Mouse (Mus musculus): ENCODE results near the gene Pdzd8. TPM values are rescaled to one million over a fixed set of nuclear protein-coding genes. Genes with fewer than 3 reads are reported as not detected.

The Pdzd8 gene
- polyA plus RNA-seq, 1 experiment, result 11.8 TPM

GRCm38 (mm10) chr19:59276354-59276753 lies 69.2 kb downstream of the Pdzd8 start:
- no peaks in the 10 kb centered on the region for H3K27me3 ChIP-seq (ENCODE audit: control insufficient read depth, insufficient read depth, low read length)
- TF ChIP-seq POLR2A (IDR thresholded peaks at IDR 0.05; ENCODE audit: low read depth, low read length) (no peak), CTCF (IDR thresholded peaks at IDR 0.05; ENCODE audit: extremely low read depth, insufficient read length, insufficient replicate concordance, low read depth, low read length) (no peak)
- H3K27ac ChIP-seq (ENCODE audit: insufficient read depth, low read depth, low read length), result no peak overlapping the region
- WGBS, result 84% methylated on average over 7 of the region's 7 CpGs
- H3K4me1 ChIP-seq (ENCODE audit: control insufficient read depth, insufficient read depth, insufficient read length, low read length), result no peaks in the 10 kb centered on the region
- H3K36me3 ChIP-seq (ENCODE audit: control insufficient read depth, insufficient read depth, low read length), result no peaks in the 10 kb centered on the region
- H3K4me3 ChIP-seq (ENCODE audit: low read depth, low read length), result no peak overlapping the region

- Histone ChIP-seq H3K4me1 (ENCODE audit: control insufficient read depth, insufficient read depth, insufficient read length, low read length) (no peaks in the 10 kb centered on the region), H3K4me3 (ENCODE audit: low read depth, low read length) (no peak overlapping the region), H3K27ac (ENCODE audit: insufficient read depth, low read depth, low read length) (no peak overlapping the region), H3K27me3 (ENCODE audit: control insufficient read depth, insufficient read depth, low read length) (no peaks in the 10 kb centered on the region), H3K36me3 (ENCODE audit: control insufficient read depth, insufficient read depth, low read length) (no peaks in the 10 kb centered on the region)
- no peak for TF ChIP-seq CTCF (IDR thresholded peaks at IDR 0.05; ENCODE audit: extremely low read depth, insufficient read length, insufficient replicate concordance, low read depth, low read length)
- no peak for TF ChIP-seq POLR2A (IDR thresholded peaks at IDR 0.05; ENCODE audit: low read depth, low read length)
- WGBS, result 89% methylated on average over 7 of the region's 7 CpGs
These were observed 72.4 kb downstream of the Pdzd8 start for GRCm38 (mm10) chr19:59273190-59273589.

GRCm38 (mm10) chr19:59267417-59267963 lies 78.1 kb downstream of the Pdzd8 start:
- H3K27ac ChIP-seq (ENCODE audit: insufficient read depth, low read depth, low read length), result no peak overlapping the region
- WGBS, result 47% methylated on average over 5 of the region's 5 CpGs
- H3K27me3 ChIP-seq (ENCODE audit: control insufficient read depth, insufficient read depth, low read length), result no peaks in the 10 kb centered on the region

GRCm38 (mm10) chr19:59265907-59266306 lies 79.7 kb downstream of the Pdzd8 start:
- Histone ChIP-seq H3K36me3 (ENCODE audit: control insufficient read depth, insufficient read depth, low read length) (no peaks in the 10 kb centered on the region), H3K4me1 (ENCODE audit: control insufficient read depth, insufficient read depth, insufficient read length, low read length) (peaks cover 3% of the 10 kb centered on the region; the same call in 1 of the 2 replicates), H3K4me3 (ENCODE audit: low read depth, low read length) (no peak overlapping the region), H3K27me3 (ENCODE audit: control insufficient read depth, insufficient read depth, low read length) (peaks cover 13% of the 10 kb centered on the region), H3K27ac (ENCODE audit: insufficient read depth, low read depth, low read length) (no peak overlapping the region)
- 69% methylated on average over 6 of the region's 6 CpGs for WGBS
- no peak for TF ChIP-seq POLR2A (IDR thresholded peaks at IDR 0.05; ENCODE audit: low read depth, low read length)
- TF ChIP-seq CTCF (IDR thresholded peaks at IDR 0.05; ENCODE audit: extremely low read depth, insufficient read length, insufficient replicate concordance, low read depth, low read length), result no peak

More at GRCm38 (mm10) chr19:59267417-59267963, 78.1 kb downstream of the Pdzd8 start:
- TF ChIP-seq CTCF (IDR thresholded peaks at IDR 0.05; ENCODE audit: extremely low read depth, insufficient read length, insufficient replicate concordance, low read depth, low read length), result no peak
- TF ChIP-seq POLR2A (IDR thresholded peaks at IDR 0.05; ENCODE audit: low read depth, low read length), result no peak
- Histone ChIP-seq H3K36me3 (ENCODE audit: control insufficient read depth, insufficient read depth, low read length) (no peaks in the 10 kb centered on the region), H3K4me1 (ENCODE audit: control insufficient read depth, insufficient read depth, insufficient read length, low read length) (no peaks in the 10 kb centered on the region), H3K4me3 (ENCODE audit: low read depth, low read length) (no peak overlapping the region)

GRCm38 (mm10) chr19:59264838-59265532 lies 80.6 kb downstream of the Pdzd8 start:
- TF ChIP-seq CTCF (IDR thresholded peaks at IDR 0.05; ENCODE audit: extremely low read depth, insufficient read length, insufficient replicate concordance, low read depth, low read length) (no peak), POLR2A (IDR thresholded peaks at IDR 0.05; ENCODE audit: low read depth, low read length) (no peak)
- Histone ChIP-seq H3K27ac (ENCODE audit: insufficient read depth, low read depth, low read length) (no peak overlapping the region), H3K4me1 (ENCODE audit: control insufficient read depth, insufficient read depth, insufficient read length, low read length) (peaks cover 6% of the 10 kb centered on the region; the same call in 1 of the 2 replicates), H3K27me3 (ENCODE audit: control insufficient read depth, insufficient read depth, low read length) (peaks cover 21% of the 10 kb centered on the region), H3K36me3 (ENCODE audit: control insufficient read depth, insufficient read depth, low read length) (no peaks in the 10 kb centered on the region), H3K4me3 (ENCODE audit: low read depth, low read length) (no peak overlapping the region)
- WGBS, result 84% methylated on average over 9 of the region's 9 CpGs

GRCm38 (mm10) chr19:59263171-59263570 lies 82.4 kb downstream of the Pdzd8 start:
- H3K27me3 ChIP-seq (ENCODE audit: control insufficient read depth, insufficient read depth, low read length), result peaks cover 24% of the 10 kb centered on the region
- H3K27ac ChIP-seq (ENCODE audit: insufficient read depth, low read depth, low read length), result no peak overlapping the region
- WGBS, result 83% methylated on average over 9 of the region's 9 CpGs
- H3K4me3 ChIP-seq (ENCODE audit: low read depth, low read length), result no peak overlapping the region
- no peaks in the 10 kb centered on the region for H3K36me3 ChIP-seq (ENCODE audit: control insufficient read depth, insufficient read depth, low read length)
- peaks cover 6% of the 10 kb centered on the region; the same call in 1 of the 2 replicates for H3K4me1 ChIP-seq (ENCODE audit: control insufficient read depth, insufficient read depth, insufficient read length, low read length)
- TF ChIP-seq CTCF (IDR thresholded peaks at IDR 0.05; ENCODE audit: extremely low read depth, insufficient read length, insufficient replicate concordance, low read depth, low read length) (no peak), POLR2A (IDR thresholded peaks at IDR 0.05; ENCODE audit: low read depth, low read length) (no peak)

- 48% methylated on average over 7 of the region's 7 CpGs for WGBS
These were observed 84.0 kb downstream of the Pdzd8 start for GRCm38 (mm10) chr19:59261604-59262003.

More at GRCm38 (mm10) chr19:59261604-59262003, 84.0 kb downstream of the Pdzd8 start:
- Histone ChIP-seq H3K4me1 (ENCODE audit: control insufficient read depth, insufficient read depth, insufficient read length, low read length) (peaks cover 6% of the 10 kb centered on the region; the same call in 1 of the 2 replicates), H3K36me3 (ENCODE audit: control insufficient read depth, insufficient read depth, low read length) (no peaks in the 10 kb centered on the region), H3K27me3 (ENCODE audit: control insufficient read depth, insufficient read depth, low read length) (peaks cover 24% of the 10 kb centered on the region), H3K27ac (ENCODE audit: insufficient read depth, low read depth, low read length) (no peak overlapping the region), H3K4me3 (ENCODE audit: low read depth, low read length) (no peak overlapping the region)
- TF ChIP-seq CTCF (IDR thresholded peaks at IDR 0.05; ENCODE audit: extremely low read depth, insufficient read length, insufficient replicate concordance, low read depth, low read length), result no peak
- no peak for TF ChIP-seq POLR2A (IDR thresholded peaks at IDR 0.05; ENCODE audit: low read depth, low read length)
